Mouse (Mus musculus) liver, adult 2 months (tissue): ENCODE measurements at regions not wholly inside any gene's neighbourhood (a gene's known extent, or its start where the extent isn't known, plus 50 kb on each side); places are given as distances from the start of the nearest gene placed in this dataset.

ENCODE experiments used
- CTCF ChIP-seq: fragments of 200-500 bp; IDR thresholded peaks from 2 replicates; pipeline ENCODE4 v1.5.1; 2011; ENCODE audit warnings: low read depth, low read length, control low read depth
- POLR2A ChIP-seq: fragments of 200-500 bp; IDR thresholded peaks from 2 replicates; pipeline ENCODE4 v1.6.1; 2011; ENCODE audit warnings: low read length, control low read depth; ENCODE audit not compliant: insufficient read depth; ENCODE audit errors: extremely low read depth

- TF ChIP-seq CTCF (no peak), POLR2A (no peak)
These were observed 138.8 kb downstream of the Tbx5 start for GRCm38 (mm10) chr5:119971286-119971685.
